Comparison of ENCODE assay signal across 8 mouse cellular contexts in the genomic region with DNA sequence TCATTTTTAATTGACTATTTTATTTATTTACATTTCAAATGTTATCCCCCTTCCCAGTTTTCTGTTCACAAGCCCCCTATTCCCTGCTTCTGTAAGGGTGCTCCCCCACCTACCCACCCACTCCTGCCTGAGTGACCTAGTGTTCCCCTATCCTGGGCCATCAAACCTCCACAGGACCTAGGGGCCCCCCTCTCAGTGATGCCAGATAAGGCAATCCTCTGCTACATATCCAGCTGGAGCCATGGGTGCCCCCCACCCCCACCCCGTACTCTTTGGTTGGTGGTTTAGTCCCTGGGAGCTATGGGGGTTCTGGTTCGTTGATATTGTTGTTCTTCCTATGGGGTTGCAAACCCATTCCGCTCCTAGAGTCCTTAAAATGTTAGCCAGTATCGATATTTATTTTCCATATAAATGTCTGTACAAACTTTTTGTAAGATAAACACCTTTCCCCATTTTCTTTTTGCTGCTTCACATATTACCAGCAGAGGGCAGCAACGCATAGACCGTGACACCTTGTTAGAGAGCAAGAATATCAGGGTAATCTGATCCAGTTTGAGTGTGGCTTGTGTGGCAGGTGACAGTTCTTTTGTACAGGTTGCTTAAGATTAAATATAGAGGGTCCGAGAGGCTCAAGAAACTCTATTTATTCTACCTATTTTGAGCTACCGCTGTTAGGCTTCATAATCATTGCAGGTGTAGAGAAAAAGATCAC.
DNase-seq lines count a peak whose midpoint lies in the region; ATAC-seq and TF ChIP-seq lines count a peak whose summit lies in the region.

No protein-coding gene starts in this region.

- TF ChIP-seq POLR2A in heart, adult 2 months (IDR thresholded peaks at IDR 0.05; ENCODE audit: insufficient read depth, low read depth, low read length): no peak

- H3K9ac ChIP-seq in heart, adult 2 months (ENCODE audit: low read depth, low read length): no peak overlapping the region
- no peak overlapping the region for H3K9ac ChIP-seq in heart, embryonic 12.5 days
- no peak overlapping the region for H3K9ac ChIP-seq in neural tube, embryonic 13.5 days

- H3K4me1 ChIP-seq in heart, adult 2 months (ENCODE audit: control insufficient read depth, insufficient read depth, low read length): no peaks in the 10 kb centered on the region
- H3K4me1 ChIP-seq in heart, embryonic 12.5 days (replicated peaks): no peaks in the 10 kb centered on the region
- no peaks in the 10 kb centered on the region for H3K4me1 ChIP-seq in neural tube, embryonic 13.5 days (replicated peaks)

- no peak overlapping the region for H3K27ac ChIP-seq in heart, adult 2 months
- no peak overlapping the region for H3K27ac ChIP-seq in heart, embryonic 12.5 days (ENCODE audit: poor library complexity, severe bottlenecking)
- no peak overlapping the region for H3K27ac ChIP-seq in neural tube, embryonic 13.5 days (replicated peaks)

- no peaks in the 10 kb centered on the region for H3K79me2 ChIP-seq in heart, adult 2 months (replicated peaks; ENCODE audit: control insufficient read depth, insufficient read depth, low read length)

- DNase-seq in heart, adult 2 months: no peak
- peak; percentile 55 for DNase-seq in R1 (ENCODE audit: low read depth, low spot score)
- peak; percentile 71 for DNase-seq in embryo, embryonic 11 days
- DNase-seq in hindlimb bud, embryonic 11.5 days (ENCODE audit: extremely low spot score, low read depth, low spot score): peak; percentile 33
- peak; percentile 41 to 62 for DNase-seq in left cerebral cortex, postnatal 25 days (ENCODE audit: low spot score in 2 of 2)
- DNase-seq in spleen, adult 12 weeks (ENCODE audit: low spot score): no peak

- intact Hi-C loops in heart, adult 2 months (cut with DNase I): no loop called here
- intact Hi-C loops in left cerebral cortex, postnatal 25 days (cut with DNase I): loop anchor here (2.0 to 10.0 kb wide), 3 partner anchors 515 to 1387 kb away; no protein-coding TSS in a partner anchor

- H3K36me3 ChIP-seq in heart, adult 2 months (ENCODE audit: control insufficient read depth, insufficient read depth, low read length): no peaks in the 10 kb centered on the region
- H3K36me3 ChIP-seq in heart, embryonic 12.5 days: no peaks in the 10 kb centered on the region
- H3K36me3 ChIP-seq in neural tube, embryonic 13.5 days: no peaks in the 10 kb centered on the region

- TF ChIP-seq EP300 in heart, adult 2 months (IDR thresholded peaks at IDR 0.05; ENCODE audit: insufficient read depth, low read depth, low read length): no peak

- H3K9me3 ChIP-seq in heart, embryonic 12.5 days (replicated peaks): no peaks in the 10 kb centered on the region
- H3K9me3 ChIP-seq in neural tube, embryonic 13.5 days: no peaks in the 10 kb centered on the region

- no peaks in the 10 kb centered on the region for H3K27me3 ChIP-seq in heart, adult 2 months (ENCODE audit: control insufficient read depth, insufficient read depth, low read length)
- no peaks in the 10 kb centered on the region for H3K27me3 ChIP-seq in heart, embryonic 12.5 days (replicated peaks)
- H3K27me3 ChIP-seq in neural tube, embryonic 13.5 days: no peaks in the 10 kb centered on the region

- H3K4me3 ChIP-seq in heart, adult 2 months: no peak overlapping the region
- no peak overlapping the region for H3K4me3 ChIP-seq in heart, embryonic 12.5 days
- no peak overlapping the region for H3K4me3 ChIP-seq in neural tube, embryonic 13.5 days

- 27% methylated on average over 8 of the region's 8 CpGs for WGBS in heart, adult 2 months
- 28% methylated on average over 8 of the region's 8 CpGs for WGBS in heart, embryonic 12.5 days
- 25% methylated on average over 8 of the region's 8 CpGs for WGBS in neural tube, embryonic 13.5 days

- H3K4me2 ChIP-seq in heart, embryonic 12.5 days: no peak overlapping the region
- no peak overlapping the region for H3K4me2 ChIP-seq in neural tube, embryonic 13.5 days

- no peak for ATAC-seq in heart, embryonic 12.5 days (ENCODE audit: insufficient number of reproducible peaks, low FRiP score)
- ATAC-seq in neural tube, embryonic 13.5 days (ENCODE audit: low read depth): peak; percentile 47; the same call in 1 of the 2 replicates

- peak; percentile 72 for TF ChIP-seq CTCF in heart, adult 2 months (IDR thresholded peaks at IDR 0.05)

Comparison
In these comparisons a context has a peak if more than half of its experiments do, and no peak if none do; other contexts are left out.
1. DNase-seq: peak in R1 (single experiment), embryo, embryonic 11 days (single experiment), hindlimb bud, embryonic 11.5 days (single experiment) and left cerebral cortex, postnatal 25 days (2 of 2); none in heart, adult 2 months (0 of 2) and spleen, adult 12 weeks (single experiment).